Mouse (Mus musculus): Measurements from ENCODE around the gene Srcap. TPM values are rescaled to one million over a fixed set of nuclear protein-coding genes. Genes with fewer than 3 reads are reported as not detected.
A peak's percentile ranks its signal among the peaks of the same experiment; 100 is the strongest.

Srcap gene
- total RNA-seq, 2 experiments from 2014 or later = 45.4 to 46.3 TPM

DNA sequence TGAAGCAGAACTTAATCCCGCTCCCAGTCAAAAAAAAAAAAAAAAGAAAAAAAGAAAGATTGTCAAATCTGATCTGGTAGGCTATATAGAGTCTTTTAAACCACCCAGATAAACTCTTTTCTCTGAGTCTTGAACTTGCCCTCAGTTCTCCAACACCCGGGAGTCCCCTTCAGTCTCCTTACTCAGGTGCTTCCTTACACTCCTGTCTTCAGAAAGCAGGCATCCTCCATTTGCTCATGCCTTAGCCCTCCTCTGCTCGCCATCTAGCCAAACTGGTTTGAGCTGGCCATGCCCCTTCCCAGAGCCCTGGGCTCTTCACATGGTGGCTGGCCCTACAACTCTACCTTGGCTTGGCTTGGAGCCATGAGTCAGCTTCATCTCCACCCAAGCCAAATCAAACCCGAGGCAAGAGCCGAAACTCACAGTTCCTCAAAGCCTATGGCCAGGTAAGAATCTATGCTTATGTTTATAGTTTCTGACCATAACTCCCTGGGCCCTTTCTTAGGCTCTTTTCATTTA, 49.6 kb downstream of the Srcap start, which contains the start of gene Tmem265:
Gene Tmem265 (plus strand): TSS at position 51 of the 519 bp plus-strand sequence.
- no peak for DNase-seq
- intact Hi-C loops (cut with DNase I; ENCODE audit: low total_unique reads) = no loop called here

DNA sequence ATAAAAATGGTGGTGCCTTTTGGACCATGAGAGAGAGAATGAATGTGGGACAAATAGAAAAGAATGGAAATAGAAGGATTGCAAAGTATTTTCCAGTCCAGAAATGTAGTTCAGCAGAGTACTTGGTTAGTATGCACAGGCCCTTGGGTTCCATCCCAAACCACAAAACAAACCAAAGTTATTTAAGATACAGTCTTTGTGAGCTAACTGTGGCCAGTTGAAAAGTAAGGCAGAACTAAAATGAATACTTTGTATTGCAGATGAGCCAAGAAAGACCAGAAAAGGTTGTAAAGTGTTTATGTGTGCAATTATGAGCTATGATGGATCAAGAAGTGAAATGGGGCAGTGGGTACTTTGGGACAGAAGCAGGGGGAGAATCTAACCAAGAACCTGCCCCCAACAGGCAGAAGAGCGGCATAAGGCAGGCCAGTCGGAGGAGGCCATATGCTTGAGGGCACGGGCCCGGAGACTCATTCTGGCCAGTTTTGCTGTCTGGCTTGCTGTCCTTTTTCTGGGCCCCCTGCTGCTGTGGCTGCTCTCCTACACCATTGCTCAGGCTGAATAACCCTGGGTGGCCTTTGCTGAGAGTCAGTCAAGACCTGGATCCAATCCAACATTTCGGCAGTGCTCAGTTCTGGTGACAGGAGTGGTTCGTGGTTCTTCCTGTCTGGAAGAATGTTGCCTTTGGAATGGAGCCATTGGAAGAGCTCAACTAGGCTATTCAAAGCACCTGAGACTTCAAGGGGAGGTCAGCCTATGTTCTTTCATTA, 52.8 kb downstream of the Srcap start:
- no peak for DNase-seq
- intact Hi-C loops (cut with DNase I; ENCODE audit: low total_unique reads) = no loop called here

DNA sequence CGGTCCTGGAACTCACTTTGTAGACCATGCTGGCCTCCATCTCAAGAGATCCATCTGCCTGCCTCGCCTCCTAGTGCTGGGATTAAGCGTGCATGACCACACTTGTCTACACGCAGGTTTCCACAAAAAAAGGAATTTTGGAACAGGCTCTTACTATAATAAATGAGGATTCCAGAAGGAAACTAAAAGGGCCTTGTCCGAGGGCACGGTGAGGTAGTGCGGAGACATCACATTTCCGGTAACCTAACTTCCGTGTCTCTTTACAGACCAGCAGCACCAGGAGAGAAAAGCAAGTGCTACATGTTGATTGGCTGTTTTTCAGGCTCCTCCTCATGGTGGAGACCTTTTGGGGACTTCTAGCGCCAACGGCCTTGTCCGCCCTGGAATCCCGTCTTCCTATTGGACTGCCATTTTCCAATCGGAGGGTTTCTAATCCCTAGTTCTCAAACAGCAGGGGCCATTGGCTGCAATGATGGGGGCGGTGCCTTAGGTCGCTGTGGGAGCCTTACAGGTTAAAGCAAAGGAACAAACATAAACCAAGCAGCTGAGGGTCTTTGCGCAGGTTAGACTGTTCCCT, 61.2 kb downstream of the Srcap start, which contains the start of gene Phkg2:
Gene Phkg2 (plus strand): TSS at position 446 of the 577 bp plus-strand sequence.
- intact Hi-C loops (cut with DNase I; ENCODE audit: low total_unique reads) = no loop called here
- DNase-seq = peak; percentile 90

DNA sequence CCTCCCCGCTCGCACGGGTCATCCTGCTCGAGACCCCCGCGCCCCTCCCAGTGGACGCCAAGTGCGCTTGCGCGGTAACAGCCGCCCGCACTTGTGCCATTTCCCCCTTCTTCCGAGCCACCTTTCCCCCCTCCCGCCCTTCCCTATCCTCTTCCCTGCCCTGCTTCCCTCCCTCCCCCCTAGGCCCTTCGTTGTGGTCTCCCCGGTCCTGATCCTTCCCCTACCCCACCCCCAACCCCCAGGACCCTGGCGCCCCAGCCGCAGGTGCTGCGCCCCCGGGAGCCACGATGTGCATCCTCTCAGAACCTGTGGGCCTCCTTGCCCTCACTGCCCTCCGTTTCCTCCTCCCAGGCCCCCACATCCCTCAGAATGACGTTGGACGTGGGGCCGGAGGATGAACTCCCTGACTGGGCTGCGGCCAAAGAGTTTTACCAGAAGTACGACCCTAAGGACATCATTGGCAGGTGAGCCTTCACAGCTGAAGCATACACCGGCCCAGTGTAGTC, 61.8 kb downstream of the Srcap start:
- intact Hi-C loops (cut with DNase I; ENCODE audit: low total_unique reads) = no loop called here
- peak; percentile 33 for DNase-seq

DNA sequence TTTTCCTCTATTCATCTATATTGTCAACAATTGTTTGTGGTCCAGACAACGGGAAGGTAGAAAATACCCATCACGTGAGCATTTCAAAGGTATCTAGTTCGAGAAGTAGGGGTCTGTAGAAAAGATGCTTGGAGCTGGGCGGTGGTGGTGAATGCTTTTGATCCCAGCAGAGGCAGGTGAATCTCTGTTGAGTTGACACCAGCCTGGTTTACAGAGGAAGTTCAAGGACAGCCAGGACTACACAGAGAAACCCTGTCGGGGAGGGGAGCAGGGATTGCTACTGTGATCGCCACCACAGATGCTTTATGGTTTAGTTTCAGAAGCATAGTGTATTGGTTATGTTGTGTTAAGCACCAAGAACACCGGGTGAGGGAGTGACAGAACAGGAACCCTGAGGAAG, 62.3 kb downstream of the Srcap start:
- intact Hi-C loops (cut with DNase I; ENCODE audit: low total_unique reads) = no loop called here
- no peak for DNase-seq

DNA sequence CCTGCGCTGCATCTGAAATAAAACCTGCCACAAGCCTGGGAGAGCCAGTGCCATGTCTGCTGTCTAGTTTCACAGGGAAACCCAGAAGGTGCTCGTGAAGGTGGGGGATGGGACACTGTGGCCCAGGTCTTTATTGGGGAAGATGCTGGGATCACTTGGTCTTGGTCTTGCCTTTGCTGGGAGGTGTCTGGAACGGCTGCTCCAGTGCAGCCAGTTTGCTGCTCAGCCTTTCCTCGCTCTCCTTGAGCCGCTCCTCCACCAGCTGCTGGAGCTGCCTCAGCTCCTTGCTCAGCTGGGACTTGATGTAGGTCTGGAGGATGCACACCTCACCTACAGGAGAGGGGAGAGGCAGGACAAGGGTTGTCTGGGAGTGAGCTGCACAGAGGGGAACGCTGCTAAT, 71.5 kb downstream of the Srcap start:
- DNase-seq = no peak
- intact Hi-C loops (cut with DNase I; ENCODE audit: low total_unique reads) = no loop called here

DNA sequence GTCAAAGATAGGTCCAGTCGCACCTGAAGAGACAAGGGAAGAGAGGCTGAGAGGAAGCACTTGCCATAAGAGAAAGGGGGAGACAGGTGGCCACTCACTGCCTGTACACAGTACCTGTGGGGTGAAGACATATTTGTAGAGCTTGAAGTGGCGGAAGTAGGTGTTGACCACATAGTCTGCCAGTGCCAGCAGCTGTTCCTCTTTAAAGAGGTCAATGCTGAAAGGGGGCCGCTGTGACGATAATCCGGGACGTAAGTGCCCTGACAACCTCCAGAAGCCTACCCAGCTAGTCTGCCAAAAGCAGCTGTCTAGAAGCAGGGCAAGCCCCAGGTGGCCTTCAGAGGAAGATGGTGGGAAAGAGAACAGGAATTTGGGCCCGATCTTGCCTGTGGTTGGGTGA, 73.2 kb downstream of the Srcap start:
- no peak for DNase-seq
- intact Hi-C loops (cut with DNase I; ENCODE audit: low total_unique reads) = no loop called here

DNA sequence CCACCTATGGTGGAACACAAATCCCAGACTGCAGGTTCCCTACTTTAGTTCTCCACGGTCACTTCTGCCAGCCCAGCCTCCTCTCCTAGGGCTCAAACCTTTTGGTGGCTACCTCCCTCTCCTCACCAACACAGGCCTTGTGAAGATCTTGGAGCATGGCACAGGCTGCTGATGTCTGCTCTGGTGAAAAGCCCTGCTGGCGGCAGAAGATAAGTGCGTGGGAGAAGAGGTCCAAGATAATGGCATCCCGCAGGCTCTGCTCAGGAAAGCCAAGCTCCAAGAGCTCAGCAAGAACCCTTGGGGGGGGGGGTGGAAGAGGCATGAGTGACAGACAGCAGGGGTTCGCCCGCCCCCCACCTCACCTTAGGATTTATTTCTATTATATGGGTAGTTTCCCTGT, 74.4 kb downstream of the Srcap start:
- DNase-seq = no peak
- intact Hi-C loops (cut with DNase I; ENCODE audit: low total_unique reads) = no loop called here

DNA sequence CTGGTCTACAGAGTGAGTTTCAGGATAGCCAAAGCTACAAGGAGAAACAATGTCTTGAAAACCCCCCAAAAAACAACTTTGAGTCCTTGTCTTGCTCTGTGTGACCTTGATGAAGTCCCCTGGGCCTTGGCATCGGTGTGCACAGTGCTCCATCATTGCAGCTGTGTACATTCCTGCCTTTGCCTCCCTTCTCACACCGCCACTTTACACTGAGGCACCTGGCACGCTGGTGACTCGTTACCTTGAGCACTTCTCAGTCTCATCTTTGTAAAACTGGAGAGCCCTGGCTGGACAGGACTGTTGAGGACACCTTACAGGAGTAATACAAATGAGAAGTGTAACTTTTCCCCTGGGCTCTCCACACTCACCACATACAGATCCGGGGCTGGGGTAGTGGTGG, 75.4 kb downstream of the Srcap start:
- intact Hi-C loops (cut with DNase I; ENCODE audit: low total_unique reads) = no loop called here
- DNase-seq = no peak

DNA sequence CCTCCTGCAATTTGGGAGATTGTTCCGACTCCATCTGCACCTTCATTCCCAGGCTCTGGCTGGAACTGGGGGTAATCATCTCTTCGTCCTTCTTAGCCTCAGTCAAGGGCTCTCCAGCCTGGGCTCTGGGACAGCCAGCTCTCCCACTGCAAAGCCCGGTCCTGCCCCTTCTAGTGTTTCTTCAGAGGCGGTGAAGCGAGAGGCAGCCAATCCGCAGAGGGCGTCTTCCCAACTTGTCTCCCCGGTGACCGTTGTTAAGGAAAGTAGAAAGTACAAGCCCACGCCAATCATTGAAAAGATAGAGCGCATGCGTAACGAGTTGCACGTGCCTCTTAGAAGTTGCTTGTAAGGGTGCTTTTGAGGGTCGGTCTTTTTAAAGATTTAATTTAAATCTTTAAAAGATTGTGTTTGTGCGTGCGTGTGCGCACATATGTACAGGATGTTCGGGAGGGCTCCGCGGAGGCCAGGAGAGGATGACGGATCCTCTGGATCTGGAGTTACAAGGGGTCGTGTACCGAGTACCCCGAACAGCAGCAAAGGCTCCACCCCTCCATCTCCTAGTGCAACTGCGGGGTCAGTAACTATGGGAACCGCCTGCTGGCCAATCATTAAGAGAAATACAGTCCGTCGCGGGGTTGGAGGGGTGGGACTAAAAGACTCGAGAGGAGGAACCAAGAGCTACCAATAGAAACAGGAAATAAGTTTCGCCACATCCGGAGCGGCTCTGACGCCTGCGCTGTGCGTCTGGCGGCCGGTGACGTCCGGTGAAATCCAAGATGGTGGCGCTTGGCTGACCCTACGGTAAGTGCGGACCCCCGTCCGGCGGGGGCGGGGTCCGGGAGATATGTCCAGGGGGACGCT, 76.5 kb downstream of the Srcap start, which contains the start of the genes Ccdc189 and Rnf40:
Gene Ccdc189 (minus strand): TSS at position 585 of the 861 bp plus-strand sequence.
Gene Rnf40 (plus strand): TSS at position 757 of the 861 bp plus-strand sequence.
- intact Hi-C loops (cut with DNase I; ENCODE audit: low total_unique reads) = no loop called here
- peak; percentile 92 for DNase-seq

DNA sequence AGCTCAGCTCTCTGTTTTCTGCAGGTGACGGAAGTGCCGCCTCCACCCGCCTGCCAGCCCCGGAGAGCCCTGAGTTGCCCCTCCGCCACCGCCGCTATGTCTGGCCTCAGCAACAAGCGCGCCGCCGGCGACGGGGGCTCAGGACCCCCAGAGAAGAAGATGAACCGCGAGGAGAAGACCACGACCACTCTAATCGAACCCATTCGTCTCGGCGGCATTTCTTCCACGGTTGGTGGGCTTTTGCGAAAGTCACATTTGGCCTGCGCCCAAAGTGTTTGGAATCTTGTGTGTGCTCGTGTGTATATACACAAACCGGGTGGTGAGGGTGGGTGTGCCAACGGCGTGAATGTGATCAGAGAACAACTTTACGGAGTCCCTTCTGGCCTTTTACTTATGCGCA, 77.1 kb downstream of the Srcap start:
- intact Hi-C loops (cut with DNase I; ENCODE audit: low total_unique reads) = no loop called here

DNA sequence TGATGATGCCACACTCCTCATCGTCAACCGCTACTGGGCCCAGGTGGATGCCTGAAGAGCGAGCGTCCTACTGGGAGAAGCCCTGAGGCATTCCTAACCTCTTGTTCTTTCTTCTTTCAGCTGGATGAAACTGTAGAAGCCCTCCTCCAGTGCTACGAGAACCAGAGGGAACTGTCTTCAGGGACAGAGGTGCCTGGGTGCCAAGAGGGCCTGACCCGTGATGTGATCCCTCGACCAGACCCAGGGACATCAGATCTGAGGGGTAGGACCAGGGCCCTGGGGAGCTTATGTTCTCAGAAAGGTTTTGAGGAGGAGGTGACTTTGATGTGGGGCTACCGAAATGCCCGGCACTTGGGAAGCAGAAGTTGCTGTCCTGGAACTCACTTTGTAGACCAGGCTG, 77.9 kb downstream of the Srcap start:
- intact Hi-C loops (cut with DNase I; ENCODE audit: low total_unique reads) = no loop called here
- DNase-seq = no peak

More for the DNA sequence above, 77.1 kb downstream of the Srcap start:
- no peak for DNase-seq

DNA sequence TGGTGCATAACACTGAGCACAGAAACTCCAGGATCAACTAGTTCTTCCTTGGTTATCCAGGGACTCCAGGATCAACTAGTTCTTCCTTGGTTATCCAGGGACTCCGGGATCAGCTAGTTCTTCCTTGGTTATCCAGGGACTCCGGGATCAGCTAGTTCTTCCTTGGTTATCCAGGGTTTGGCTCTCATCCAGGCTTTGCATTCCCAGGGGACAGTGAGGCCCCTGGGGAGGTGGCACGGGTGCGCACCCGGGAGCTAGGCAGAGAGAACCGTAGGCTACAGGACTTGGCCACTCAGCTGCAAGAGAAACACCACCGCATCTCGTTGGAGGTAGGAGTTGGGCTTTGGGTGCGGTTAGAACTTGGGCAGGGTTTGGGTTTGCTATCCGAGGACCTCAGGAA, 79.3 kb downstream of the Srcap start:
- intact Hi-C loops (cut with DNase I; ENCODE audit: low total_unique reads) = no loop called here
- no peak for DNase-seq

DNA sequence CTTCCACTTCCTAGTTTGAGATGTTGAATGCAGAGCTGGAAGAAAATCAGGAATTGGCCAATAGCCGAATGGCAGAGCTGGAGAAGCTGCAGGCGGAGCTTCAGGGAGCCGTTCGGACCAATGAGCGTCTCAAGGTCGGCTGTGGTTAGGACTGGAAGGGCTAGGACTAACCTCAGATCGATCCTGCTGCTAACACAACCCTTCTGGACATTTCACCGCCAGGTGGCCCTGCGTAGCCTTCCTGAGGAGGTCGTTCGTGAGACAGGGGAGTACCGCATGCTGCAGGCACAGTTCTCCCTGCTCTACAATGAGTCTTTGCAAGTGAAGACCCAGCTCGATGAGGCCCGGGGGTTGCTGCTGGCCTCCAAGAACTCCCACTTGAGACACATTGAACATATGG, 80.8 kb downstream of the Srcap start:
- DNase-seq = no peak
- intact Hi-C loops (cut with DNase I; ENCODE audit: low total_unique reads) = no loop called here

DNA sequence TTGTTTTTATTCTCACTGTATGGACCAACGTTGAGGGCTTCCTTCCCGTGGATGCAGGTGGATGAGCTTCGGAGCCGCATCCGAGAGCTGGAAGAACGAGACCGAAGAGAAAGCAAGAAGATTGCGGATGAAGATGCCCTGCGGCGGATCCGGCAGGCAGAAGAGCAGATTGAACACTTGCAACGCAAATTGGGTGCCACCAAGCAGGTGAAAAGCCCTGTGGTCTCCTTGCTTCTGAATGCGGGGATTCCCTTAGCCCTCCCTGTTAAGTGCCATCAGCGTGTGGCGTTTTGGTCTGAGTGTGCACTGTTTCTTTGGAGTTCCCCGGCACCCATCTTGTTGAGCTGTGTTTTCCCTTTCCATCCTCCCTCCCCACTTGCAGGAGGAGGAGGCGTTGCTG, 85.0 kb downstream of the Srcap start:
- no peak for DNase-seq
- intact Hi-C loops (cut with DNase I; ENCODE audit: low total_unique reads) = no loop called here

DNA sequence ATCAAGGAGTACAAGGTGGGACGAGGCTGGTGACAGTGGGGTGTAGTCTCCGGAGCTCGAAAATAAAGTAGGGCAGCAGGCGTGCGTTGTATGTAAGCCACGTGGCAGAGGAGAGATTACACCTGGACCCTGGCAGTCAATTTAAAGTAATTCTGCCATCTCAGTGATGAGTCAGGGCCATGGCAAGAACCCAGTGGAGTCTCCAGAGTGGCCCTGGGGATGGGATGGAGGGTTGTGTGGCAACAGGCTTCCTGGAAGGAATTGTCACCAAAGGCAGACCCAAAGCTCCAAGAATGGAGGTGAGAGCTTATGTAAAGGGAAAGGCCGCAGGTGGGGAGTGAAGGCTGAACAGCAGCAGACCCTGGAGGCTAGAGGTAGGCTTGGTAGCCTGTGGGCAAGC, 88.8 kb downstream of the Srcap start:
- DNase-seq = no peak
- intact Hi-C loops (cut with DNase I; ENCODE audit: low total_unique reads) = no loop called here

DNA sequence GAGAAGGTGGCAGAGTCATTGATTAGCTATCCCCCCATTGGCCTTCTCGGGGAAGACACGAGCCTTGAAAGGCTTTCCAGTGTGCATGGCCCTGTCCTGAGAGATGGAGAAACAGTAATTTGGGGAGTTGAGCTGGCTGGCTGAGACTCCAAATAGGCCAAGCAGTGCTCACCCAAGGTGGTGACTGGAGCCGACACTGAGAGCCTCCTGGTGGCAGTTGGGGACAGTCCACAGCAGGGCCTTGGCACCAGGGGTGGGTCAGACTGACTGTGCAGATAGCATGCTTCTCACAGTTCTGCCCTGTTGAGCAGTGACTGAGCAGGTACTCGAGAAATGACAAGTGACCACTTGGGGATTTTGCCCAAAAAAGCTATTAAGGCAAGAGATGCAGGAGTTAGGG, 90.0 kb downstream of the Srcap start:
- intact Hi-C loops (cut with DNase I; ENCODE audit: low total_unique reads) = no loop called here
- DNase-seq = no peak

DNA sequence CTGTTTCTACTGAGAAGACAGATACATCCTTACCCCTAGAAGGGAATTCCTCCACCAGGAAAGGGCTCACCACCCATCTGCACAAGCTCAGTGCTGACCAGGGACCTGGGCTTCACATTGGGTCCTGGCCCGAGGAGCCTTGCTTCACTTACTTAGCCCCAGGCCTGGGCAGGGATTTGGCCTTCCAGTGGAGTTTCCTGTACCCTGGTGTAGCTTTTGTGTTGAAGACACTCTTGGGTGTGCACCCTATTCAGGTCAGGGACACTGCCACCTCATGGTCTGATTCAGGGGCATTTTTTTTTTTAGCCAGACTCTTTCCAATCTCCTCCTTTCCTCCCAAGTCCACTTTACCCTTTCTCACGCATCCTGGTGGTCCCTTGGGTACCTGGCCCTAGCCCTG, 91.1 kb downstream of the Srcap start:
- intact Hi-C loops (cut with DNase I; ENCODE audit: low total_unique reads) = no loop called here
- DNase-seq = no peak

DNA sequence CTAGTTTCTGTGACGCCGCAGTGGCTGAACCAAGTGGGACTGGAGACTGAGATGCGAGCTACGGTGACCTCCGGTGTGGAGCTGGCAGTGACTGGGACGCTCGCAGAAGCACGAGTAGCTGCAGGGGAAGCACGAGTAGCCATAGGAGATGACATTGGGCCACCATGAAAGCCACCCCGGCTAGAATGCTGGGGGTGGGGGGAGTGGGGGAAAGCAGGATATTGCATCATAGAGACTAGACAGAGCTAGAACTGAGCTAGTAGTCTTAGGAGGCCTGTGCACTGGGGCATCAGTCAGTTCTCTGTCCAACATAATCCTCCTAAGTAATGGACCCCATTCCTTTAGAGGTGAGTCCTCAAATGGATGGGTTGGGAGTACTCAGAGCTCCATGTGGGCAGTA, 92.5 kb downstream of the Srcap start:
- intact Hi-C loops (cut with DNase I; ENCODE audit: low total_unique reads) = no loop called here
- DNase-seq = no peak

DNA sequence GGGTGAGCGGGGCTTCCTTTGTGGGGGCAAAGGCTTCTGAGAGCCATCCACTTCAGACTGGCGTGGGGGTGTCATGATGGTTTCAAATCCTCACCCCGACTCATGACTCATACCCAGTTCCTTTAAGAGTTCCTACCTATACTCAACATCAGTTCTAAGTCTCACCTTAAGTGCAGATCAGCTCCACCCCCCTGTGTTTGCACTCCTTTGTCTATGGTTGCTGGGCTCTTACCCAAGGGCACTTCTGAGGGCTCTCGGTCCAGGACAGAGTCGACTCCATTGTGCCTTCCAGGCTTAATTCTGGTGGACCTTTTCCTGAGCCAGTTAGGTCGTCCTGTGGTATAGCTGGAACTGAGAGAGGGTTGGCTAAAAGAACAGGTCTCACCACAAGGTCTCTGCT, 95.4 kb downstream of the Srcap start:
- intact Hi-C loops (cut with DNase I; ENCODE audit: low total_unique reads) = loop anchor here (5.0 kb wide), 1 partner anchor 35 kb away; no protein-coding TSS in a partner anchor
- DNase-seq = no peak
